Mouse (Mus musculus) neutrophil, adult 5-6 weeks (primary cell): ENCODE results near the gene Tap1. TPM values are rescaled to one million over a fixed set of nuclear protein-coding genes. Genes with fewer than 3 reads are reported as not detected.
A peak's percentile ranks its signal among the peaks of the same experiment; 100 is the strongest.

Source experiments
- ATAC-seq: fragments of 151-379, 151-347 bp; 2 replicates; pipeline ENCODE4 v1.8.0; 2017; ENCODE audit warnings: mild to moderate bottlenecking, moderate TSS enrichment; ENCODE audit not compliant: insufficient number of reproducible peaks, poor library complexity, low FRiP score, severe bottlenecking; ENCODE audit errors: extremely low read depth
- total RNA-seq: library from RNA; stranded (forward); fragments of 200-1000 nt; gene quantifications from 2 replicates; pipeline ENCODE4 v1.2.3, GENCODE M21; 2017

Tap1 gene
- total RNA-seq, 1 experiment from 2014 or later, result 221 TPM

DNA sequence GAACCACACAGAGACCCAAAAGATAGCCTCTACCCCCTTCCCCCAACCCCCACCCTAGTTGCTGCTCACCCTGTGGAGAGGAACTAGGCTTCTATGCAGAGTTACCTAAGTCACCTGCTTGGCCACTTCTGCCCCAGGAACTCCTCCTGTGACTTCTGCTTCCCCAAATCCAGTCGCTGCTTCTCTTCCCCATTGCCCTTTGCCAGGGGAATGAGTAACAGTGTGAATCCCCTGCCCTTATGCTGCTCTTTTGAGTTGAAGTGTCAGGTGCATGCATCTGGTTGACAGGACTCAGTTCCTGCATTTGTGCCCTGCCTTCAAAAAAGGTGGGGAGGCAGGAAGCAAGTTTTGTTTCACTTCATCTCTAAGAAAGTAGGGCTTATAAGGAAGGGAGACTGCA lies 13.3 kb upstream of the Tap1 start:
- peak; percentile 9; the same call in 1 of the 2 replicates for ATAC-seq

DNA sequence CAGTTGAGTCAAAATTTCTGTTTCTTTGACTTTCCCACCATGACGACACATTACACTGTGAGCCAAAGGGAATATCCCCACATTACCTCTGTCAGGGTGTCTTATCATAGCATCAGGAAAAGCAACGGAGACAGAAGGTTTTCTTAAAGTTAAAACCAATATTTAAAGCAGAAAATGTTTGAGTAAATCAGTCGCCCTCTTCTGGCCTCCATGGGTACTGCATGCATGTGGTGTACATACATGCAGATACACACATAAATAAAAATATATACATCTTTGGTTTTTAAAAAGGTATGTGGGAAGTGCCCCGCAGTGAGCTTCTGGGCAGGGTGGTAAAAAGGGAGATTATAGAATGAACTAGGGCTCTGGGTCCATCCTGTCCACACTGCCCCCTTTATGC lies 10.2 kb upstream of the Tap1 start:
- no peak for ATAC-seq

DNA sequence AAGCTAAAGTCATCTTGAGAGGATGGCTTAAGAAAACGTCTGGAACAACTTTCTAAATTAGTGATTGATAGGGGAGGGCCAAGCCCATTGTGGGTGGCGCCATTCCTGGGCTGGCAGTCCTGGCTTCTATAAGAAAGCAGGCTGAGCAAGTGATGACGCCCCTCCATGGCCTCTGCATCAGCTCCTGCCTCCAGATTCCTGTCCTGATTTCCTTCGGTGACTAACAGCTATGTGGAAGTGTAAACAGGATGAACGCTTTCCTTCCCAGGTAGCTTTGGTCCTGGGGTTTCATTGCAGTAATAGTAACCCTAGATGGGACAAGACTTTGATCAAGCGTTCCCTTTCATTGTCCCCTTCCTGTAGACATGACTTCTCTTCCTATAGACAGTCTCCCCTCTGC lies 8.3 kb upstream of the Tap1 start:
- ATAC-seq, result no peak

DNA sequence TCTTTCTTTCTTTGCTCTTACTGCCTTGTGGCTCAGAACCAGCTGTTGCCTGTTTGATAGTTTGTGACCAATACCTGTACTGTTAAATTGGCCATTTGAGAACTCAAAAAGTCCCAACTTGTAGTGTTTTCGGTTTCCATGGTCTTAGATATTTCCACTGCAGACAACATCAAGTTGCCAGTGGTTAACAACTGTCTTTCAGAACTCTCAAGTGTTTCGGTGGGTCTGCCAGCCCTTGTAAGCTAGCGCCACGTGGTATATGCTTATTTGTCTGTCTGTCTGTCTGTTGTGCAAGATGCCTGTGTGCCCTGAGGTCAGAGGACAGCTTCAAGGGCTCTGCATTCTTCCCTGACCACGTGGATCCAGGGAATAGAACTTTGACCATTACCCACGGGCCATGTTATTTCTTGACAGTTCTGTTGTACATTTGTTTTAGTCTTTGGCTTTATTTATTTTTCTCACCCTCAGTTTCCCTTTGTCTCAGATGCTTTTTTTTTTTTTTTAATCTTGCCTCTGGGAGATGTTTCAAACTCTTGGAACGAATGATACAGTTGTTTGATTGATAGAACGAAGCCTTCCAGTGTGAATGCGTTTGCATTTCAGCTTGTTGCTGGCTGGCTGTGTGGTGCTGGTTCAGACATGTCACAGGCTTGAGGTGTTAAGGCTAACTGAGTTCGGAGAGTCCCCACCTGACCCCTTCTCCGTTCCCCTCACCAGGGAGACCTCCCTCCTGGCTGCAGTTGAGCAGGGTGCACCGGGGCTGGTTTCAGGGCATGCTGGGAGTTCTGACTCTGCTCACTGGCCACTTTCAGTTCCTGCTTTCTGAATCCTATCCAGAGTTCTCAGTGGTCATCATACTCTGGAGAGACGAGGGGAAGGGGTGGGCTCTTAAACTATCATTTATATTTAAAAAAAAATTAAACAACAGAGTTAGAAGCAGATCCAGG lies 7.2 kb upstream of the Tap1 start:
- ATAC-seq, result no peak

DNA sequence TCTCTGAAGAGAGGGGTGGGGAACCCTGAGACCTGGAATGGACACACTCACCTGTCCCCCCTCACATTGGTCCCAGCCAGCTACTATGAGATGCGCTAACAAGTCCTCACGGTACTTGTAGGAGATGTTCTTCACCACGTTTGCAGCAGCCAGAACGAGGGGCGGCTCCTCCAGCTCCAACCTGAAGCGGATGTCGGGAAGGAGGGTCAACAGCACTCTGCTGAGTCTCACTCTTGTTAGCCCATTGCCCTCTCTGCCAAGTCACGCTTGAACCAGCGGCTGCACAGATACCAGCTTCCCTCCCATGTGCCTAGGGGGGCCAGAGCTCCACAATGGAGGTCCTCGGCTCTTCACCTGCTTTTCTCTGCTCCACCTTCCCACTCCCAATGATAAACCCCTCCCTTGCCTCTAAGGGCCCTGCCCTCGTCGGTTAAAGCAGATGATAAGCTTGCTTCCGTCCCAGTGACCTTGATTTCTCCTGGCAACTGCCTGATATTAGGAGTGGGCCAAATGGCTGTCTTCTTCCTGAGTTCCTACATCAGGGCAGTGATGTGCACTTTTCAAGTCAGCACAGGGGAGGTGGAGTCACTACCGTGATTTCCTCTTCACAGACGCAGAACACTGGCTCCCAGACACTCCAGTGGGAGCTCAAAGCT lies 3.7 kb upstream of the Tap1 start:
- ATAC-seq, result no peak

DNA sequence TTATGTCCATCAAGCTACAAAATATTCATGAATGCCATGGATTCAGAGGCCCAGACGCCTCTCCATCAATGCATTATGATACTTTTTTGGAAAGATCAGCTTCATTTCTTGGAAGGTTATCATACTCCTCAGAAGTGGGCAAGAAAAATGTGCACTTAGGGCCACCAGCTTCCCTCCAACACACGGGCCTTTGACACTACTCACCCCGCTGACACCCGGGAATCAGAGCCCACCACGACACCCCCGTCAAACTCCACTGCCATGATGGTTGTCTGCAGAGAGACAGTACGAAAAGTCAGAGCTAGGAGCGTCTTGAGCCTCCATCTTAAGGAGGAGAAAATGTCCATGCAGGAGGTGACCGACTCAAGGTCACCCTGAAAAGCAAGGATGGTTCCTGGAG lies 1.8 kb upstream of the Tap1 start:
- no peak for ATAC-seq

DNA sequence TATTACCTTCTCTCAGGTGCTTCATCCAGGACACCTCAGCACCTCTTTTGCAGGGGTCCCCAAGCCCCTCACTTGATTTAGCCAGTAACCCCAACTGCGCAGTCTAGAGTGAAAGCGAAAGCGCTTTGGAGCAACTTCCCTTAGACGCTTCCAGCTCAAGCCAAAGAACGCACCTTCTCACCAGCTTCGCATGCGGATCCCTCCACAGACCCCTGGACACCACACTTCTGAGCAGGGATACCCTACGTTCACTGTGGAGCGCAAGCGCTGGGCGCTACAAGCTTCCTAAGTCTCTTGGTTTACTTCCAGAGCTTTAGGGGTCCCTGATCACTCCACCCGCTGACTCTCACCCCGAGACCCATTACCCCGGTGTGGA lies 480 bp upstream of the Tap1 start:
- peak; percentile 21; the same call in 1 of the 2 replicates for ATAC-seq

DNA sequence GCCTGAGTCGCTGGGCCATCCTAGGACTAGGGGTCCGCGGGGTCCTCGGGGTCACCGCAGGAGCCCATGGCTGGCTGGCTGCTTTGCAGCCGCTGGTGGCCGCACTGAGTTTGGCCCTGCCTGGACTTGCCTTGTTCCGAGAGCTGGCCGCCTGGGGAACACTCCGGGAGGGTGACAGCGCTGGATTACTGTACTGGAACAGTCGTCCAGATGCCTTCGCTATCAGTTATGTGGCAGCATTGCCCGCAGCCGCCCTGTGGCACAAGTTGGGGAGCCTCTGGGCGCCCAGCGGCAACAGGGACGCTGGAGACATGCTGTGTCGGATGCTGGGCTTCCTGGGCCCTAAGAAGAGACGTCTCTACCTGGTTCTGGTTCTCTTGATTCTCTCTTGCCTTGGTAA lies 657 bp downstream of the Tap1 start:
- ATAC-seq, result no peak

DNA sequence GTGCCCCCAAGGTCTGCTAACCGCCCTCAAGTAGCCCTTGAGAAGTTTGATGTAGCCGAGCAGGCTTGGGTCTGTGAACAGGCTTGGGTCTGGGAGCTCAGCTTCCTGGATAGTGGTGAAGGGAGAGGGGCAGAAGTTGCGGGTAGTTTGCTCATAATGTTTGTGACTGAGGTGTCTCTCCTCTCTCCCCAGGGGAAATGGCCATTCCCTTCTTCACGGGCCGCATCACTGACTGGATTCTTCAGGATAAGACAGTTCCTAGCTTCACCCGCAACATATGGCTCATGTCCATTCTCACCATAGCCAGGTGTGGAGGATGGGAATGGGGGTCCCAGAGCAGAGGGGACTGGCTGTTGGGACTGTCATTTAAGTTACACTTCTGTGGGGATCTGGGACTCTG lies 1.6 kb downstream of the Tap1 start:
- ATAC-seq, result no peak

DNA sequence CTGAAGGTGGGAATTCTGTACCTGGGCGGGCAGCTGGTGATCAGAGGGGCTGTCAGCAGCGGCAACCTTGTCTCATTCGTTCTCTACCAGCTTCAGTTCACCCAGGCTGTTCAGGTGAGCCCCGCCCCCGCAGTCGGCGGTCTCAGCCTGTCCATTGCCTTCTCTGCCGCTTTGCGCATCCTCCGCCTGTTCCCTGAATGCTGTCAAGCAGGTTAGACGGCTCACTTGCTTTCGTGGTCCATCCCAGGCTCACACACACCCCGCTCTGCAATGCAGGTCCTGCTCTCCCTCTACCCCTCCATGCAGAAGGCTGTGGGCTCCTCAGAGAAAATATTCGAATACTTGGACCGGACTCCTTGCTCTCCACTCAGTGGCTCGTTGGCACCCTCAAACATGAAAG lies 5.5 kb downstream of the Tap1 start:
- ATAC-seq, result no peak

DNA sequence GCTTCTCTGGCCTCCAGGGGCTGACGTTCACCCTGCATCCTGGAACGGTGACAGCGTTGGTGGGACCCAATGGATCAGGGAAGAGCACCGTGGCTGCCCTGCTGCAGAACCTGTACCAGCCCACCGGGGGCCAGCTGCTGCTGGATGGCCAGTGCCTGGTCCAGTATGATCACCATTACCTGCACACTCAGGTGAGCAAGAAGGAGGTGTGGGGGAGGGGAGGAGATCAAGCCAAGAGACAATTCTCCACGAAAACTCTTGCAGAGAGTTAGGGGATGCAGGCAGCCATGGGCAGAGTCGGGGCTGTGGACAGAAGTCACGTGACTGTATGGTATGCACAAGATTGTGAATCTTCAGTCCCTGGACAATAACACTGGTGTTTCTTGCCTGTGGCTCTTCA lies 6.1 kb downstream of the Tap1 start:
- ATAC-seq, result no peak

DNA sequence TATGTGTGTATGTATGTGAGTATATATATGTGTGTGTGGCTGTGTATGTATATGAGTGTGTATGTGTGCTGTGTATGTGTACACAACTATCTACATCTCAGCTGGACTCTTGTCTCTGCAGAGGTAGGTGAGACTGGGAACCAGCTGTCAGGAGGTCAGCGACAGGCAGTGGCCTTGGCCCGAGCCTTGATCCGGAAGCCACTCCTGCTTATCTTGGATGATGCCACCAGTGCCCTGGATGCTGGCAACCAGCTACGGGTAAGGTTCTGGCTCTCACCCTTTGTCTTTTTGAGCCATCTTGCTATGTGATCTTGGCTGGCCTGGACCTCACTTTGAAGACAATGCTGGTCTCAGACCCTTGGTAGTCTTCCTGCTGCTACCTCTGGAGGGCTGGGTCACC lies 7.4 kb downstream of the Tap1 start:
- no peak for ATAC-seq

DNA sequence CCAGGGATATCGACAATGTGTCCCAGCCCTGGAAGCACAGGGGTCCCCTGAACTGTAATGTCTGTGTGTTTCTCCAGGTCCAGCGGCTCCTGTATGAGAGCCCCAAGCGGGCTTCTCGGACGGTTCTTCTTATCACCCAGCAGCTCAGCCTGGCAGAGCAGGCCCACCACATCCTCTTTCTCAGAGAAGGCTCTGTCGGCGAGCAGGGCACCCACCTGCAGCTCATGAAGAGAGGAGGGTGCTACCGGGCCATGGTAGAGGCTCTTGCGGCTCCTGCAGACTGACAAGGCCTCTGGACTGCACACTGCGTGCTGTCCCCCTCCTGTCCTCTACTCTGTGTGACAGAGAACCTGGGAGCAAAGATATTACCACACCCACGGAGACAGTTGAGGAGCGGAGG lies 9.1 kb downstream of the Tap1 start:
- ATAC-seq, result peak; percentile 61

DNA sequence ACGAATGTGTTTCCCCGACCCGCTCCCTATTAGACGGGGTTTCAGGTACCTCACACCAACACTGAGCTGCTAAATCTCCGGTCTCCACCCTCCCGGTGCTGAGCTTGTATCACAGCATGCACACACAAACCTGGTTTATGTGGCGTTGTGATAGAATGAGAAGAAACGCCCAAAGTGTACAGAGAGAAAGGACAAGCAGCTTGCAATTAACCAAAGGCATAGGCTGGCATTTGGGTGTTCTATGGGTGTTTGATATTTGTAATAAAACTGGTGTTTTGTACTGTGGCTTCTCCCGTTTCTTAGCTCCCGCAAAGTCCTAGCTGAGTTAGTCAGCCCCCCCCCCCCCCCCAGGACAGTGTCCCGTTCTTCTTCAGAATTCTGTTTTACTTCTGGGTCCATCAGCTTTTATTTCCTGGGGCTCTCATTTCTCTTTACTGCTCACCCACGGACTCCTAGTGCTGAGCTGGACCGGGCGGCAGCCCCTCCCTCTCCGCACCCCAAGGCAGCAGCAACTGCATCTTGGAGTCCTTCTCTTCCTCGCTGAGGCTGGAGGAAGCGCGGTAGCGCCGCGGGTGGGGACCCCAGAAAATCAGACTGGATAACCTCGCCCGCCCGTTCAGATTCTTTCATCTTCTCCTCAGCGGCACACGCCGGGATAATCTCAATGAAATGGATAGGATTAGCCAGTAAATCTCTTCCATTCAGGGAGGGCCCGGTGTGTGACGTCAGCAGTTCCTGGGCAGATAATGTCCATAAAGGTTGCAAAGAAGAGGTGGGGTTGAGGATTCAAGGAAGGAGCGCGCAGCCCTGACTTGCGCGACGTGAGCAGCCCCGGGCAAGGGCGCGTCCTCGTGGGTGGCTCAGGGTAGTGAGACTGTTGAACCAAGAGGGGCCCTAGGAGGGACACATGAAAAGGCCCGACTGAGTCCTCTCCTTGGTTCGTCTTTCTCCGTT lies 9.9 kb downstream of the Tap1 start, which contains the start of gene Psmb8:
TSS of gene Psmb8 (plus strand) at position 781 of the 954 bp plus-strand sequence.
- peak; percentile 37; the same call in 1 of the 2 replicates for ATAC-seq

DNA sequence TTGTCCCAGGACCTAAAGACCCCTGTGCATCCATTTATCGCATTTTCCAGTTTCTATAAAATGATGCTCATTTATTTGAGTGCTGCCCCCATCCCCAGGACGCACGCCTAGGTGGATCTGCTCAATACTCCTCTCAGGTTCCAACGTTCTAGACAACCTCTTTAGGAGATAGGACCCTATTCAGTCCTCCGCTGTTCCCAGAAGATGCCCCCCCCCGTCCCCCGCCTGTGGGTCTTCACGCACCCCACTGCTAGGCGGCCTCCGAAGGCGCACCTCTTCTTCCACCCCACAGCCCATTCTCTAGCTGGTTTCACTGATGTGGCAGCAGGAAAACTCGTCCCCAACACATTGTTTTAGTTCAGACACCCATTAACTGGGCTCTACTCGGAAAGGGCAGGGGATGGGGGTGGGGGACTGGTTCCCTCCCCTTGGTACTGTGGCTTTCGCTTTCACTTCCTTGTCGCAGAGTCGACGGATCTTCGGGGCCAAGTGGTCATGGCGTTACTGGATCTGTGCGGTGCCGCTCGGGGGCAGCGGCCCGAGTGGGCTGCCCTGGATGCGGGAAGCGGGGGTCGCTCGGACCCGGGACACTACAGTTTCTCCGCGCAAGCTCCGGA lies 10.7 kb downstream of the Tap1 start:
- peak; percentile 70 for ATAC-seq

DNA sequence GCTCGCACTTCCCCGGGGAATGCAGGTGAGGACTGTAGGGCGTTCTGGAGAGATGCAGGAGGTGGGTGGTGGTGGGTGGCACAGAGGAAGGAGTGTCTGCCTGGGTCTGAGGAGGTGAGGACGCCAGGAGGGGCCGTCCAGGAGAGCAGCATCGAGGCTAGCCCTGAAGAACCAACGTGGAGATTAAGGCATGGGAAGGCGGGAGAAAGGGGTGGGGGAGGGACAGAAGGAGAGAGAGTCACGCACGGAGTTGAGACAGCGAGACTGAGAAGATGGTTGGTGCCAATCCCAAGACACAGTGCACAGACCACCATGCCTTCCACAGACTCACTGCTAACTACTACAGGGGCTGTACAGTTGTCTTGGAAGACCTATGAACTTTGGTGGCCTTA lies 11.2 kb downstream of the Tap1 start:
- ATAC-seq, result 0 out of 2 replicates have a peak, but pooled peaks have one; percentile 1

DNA sequence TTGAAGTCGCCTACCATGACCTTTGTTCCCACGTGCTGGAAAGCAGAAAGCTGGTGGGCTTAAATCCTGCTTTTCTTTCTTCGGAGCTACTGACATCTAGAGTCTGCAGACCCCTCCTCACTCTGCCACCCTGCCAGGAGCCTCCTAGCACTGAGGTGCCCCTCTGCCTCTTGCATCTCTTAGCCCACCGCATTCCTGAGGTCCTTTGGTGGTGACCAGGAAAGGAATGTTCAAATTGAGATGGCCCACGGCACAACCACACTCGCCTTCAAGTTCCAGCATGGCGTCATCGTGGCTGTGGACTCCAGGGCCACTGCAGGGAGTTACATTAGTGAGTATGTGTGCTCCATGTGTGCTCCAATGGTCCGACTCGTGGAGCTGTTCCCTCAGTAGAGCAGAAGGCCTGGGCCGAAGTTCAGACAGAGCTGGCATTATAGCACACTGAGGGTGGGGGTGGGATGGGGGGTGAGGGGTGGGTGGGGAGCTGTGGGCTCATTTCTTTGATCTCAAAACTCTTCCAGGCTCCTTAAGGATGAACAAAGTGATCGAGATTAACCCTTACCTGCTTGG lies 11.8 kb downstream of the Tap1 start:
- no peak for ATAC-seq

DNA sequence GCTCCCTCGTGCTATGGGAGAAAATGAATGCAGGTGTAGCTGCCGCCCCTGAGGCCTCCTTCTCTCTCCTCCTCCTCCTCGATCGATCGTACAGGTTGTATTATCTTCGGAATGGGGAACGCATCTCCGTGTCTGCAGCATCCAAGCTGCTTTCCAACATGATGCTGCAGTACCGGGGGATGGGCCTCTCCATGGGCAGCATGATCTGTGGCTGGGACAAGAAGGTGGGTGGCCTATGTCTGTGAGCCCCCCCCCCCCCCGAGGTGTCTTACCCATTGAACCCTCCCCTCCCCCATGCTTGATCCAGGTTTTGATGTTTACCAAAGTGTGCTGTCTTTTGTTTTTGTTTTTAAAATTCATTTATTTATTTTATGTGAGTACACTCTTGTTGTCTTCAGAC lies 12.7 kb downstream of the Tap1 start:
- no peak for ATAC-seq
